Mouse (Mus musculus) kidney, adult 8-10 months (tissue): ENCODE data around the gene Arid3a.
"Not testable (repeated sequence)": the region's sequence is repeated elsewhere in the genome, so short reads cannot be mapped to it uniquely, and the experiment has no call there.

Experiments
- DNase-seq, 2 experiments: peaks; one replicate each; pipeline ENCODE4 v3.0.0; 2022

Gene Arid3a

DNA sequence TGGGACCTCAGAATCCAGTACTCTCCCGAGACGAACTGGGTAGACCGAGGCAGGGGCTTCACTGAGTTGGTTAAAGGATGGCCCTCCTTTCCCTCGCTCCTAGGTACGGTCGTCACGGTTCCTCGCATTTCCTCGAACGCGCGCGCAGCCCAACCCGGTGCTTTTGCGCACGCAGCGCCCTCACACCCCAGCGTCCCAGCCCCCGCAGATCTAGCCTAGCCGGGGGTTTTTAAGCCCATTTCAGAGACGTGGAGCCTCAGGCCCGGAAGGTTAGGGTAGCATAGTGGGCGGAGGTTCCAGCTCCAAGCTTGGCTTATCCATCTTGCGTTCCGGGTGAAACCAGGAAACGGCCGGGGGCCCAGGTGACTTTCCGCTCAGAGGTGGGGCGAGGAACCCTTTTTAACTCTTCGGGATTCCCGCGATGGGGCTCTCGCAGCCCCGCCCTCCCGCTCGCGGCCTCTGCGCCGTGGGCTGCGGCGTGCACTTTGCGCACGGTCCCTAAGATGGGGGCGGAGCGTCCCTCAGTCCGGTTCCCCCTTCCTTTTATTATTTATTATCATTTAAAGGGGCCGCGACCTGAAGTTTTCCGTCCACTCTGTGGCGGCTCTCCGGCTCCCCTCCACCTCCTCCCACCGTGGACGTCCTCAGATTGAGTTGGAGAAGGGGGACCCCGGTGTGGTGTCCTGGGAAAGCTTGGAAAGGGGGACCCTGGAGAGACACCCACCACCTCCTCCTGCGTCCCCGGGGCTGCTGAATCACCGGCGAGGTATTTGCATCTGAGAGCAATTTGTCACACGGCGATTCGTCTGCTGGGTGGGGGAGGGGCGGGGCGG lies at the start of gene Arid3a:
TSS of gene Arid3a (plus strand) at position 553 of the 833 bp plus-strand sequence.
- peak; percentile 89 to 90 for DNase-seq

DNA sequence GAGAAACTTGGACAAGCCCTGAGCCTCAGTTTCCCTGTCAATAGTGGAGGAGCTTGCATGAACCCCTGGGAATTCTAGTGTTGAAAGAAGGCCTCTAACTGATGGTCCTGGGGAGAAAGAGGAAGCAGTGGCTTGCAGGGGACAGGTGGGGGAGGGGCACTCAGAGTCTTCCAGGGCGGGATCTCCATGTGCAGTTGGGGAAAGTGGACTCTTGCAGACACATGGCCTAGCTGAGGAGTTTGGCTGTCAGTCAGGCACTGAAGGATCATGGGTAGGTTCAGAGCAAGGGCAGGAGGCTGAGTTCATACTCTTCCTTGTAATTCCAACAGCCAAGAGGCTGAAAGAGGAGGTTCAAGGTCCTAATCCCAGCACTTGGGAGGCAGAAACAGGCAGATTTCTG lies 49.7 kb upstream of the Arid3a start:
- DNase-seq, result no peak

DNA sequence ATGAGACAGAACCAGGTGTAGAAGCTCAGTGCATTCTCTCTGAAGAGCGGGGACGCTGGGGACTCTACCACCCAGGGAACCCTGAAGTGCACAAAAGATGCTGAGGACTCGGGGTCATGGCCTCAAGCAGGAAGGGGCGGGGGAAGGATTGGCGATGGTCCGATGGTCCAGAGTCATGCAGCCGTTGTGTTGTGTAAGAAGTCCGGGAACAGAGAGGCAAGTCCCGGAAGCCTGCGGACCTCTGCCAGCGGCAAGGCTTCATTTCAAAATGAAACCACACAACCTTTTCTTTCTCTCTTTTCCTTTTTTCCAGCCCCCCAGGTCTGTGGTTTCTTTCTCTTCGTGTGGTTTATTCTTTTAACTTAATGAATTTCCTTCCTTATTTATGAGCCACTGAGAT lies 49.1 kb upstream of the Arid3a start:
- peak; percentile 61 to 67 for DNase-seq

DNA sequence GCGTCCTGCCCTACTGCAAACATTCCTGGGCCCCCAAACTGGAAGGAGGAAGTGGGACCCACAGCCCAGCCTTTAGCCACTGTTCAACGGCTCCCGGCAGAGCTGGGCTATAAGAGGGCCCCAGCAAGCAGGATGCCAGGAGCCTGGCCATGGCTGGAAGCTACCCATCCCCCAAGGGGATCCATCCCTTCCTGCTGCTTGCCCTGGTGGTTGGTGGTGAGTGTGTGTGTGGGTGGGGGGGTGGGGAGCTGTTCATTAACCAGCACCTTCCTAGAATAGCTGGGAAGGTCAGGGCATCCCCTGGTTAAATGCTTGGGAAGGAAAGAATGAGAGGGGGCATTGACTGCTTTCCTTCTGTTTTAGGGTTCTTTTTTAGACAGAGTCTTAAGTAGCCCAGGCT lies 47.3 kb upstream of the Arid3a start:
- no peak for DNase-seq

DNA sequence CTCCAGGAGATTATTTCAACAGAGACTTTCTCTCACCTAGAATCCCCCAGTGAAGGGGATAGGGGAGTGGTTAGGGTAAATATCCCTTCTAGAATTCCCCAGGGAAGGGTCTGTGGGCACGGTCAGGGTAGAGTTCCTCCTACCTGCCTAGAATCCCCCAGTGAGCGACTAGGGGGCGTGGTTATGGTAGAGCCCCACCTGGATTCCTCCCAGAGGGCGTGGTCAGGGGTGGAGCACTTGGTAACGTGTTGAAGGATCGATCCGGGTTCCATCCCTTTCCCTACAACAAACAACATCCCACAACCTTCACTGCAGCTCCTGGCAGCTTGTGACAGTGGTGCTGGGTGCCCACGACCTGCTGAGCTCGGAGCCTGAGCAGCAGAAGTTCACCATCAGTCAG lies 46.1 kb upstream of the Arid3a start:
- no peak for DNase-seq

DNA sequence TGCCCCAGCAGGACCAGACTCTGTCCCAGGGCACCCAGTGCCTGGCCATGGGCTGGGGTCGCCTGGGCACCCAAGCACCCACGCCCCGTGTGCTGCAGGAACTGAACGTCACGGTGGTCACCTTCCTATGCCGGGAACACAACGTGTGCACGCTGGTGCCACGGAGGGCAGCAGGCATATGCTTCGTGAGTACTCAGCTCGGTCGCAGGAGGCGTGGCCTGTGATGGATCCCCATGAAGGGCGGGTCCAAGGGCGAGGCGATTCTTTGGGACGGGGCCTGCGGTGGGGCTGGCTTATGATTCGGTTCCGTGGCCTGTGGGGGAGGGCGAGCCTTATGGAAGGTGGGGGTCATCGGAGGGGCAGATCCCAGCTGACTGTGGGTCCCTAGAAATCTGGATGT lies 44.9 kb upstream of the Arid3a start:
- no peak for DNase-seq

DNA sequence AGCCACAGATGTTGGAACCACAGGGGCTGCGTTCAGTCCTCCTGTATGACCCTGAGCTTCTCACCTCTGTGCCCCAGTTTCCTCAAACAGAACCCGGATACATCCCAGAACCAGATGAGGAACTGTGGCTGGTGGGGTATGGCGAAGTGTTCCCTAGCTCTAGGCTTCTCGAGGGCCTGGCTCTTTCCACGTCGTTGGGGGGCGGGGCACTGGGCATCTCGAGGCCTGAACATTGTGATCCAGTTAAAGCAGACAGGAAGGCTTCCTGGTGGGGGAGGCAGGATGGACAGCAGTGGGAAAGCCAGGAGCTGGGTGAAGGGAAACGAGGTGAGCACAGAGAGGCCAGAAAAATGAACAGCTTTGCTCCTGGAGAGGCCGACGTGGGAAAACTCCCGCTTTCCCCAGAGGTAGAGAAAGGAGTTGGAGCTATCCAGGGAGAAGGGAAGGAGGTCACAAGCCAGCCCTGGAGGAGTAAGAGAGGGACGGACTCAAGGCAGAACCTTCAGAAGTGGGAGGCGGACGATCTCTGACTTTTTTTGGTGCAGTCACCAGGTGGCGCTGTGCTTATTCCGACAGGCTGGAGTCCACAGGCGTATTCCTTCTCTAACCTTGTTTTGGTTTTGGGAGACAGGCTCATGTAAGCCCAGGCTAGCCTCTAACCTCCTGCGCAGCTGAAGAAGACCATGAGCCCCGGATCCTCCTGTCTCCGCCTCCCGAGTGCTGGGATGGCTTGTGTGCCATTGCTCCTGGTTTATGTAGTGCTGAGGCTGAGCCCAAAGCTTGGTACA lies 43.4 kb upstream of the Arid3a start:
- peak; percentile 79 to 87 for DNase-seq

DNA sequence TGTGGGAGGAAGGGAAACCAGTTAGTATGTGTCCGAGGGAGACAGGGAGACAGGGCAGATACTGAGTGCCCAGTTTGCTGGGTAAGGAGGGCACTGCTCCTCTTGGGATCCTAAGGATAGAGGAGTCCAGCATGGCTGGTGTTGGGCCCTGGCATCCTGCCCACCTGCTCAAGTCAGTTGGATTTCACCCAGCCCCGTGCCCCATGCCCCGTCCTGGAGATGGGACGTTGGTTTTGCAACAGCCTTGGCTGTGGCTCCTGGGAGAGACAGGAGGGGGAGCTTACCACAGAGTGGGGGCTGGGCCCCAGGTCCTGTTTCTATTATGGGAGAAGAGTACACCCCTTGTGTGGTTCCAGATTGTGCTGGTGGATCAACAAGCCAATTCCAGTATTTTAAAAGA lies 42.4 kb upstream of the Arid3a start:
- peak; percentile 87 to 88 for DNase-seq

DNA sequence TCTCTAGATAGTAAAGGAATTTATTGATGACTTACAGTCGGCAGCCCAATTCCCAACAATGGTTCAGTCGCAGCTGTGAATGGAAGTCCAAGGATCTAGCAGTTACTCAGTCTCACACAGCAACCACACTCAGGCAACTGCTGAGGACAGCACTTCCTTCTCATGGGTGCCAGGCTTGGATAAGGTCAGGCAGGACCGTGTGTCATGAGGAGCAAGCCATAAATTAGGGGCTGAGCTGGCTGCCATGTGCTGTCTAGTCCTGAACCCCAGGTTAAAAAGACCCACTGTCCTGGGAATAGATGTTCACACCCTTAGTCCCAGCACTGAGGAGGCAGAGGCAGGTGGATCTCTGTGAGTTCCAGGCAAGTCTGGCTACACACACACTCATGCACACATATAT lies 41.9 kb upstream of the Arid3a start:
- not testable (repeated sequence) for DNase-seq

DNA sequence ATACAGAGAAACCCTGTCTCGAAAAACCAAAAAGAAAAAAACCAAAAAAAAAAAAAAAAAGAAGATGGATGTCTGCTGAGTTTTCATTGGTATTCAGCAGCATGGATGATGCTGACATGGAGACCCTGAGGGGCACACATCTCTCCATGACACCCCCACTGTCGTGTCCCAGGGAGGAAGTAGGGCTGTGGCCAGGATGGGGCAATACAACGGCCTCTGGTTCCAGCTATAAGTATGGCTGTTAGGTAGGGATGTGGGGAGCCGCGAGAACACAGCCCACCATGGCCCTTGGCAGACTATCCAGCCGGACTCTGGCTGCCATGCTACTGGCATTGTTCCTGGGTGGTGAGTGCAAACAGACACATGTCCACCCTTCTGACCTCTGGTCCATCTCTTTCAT lies 40.8 kb upstream of the Arid3a start, which contains the start of gene Elane:
TSS of gene Elane (plus strand) at position 194 of the 400 bp plus-strand sequence.
- DNase-seq, result no peak

DNA sequence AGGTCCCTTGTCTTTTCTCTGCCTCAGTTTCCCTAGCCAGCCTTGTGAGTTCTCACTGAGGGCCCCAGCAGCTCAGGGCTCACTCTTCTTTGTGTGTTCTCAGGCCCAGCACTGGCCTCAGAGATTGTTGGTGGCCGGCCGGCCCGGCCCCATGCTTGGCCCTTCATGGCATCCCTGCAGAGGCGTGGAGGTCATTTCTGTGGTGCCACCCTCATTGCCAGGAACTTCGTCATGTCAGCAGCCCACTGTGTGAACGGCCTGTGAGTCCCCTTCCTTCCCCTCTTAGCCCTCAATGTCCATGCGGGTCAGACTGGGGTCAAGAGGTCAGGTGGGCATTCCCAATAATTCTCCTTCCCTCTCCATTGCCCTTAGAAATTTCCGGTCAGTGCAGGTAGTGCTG lies 40.2 kb upstream of the Arid3a start:
- no peak for DNase-seq

DNA sequence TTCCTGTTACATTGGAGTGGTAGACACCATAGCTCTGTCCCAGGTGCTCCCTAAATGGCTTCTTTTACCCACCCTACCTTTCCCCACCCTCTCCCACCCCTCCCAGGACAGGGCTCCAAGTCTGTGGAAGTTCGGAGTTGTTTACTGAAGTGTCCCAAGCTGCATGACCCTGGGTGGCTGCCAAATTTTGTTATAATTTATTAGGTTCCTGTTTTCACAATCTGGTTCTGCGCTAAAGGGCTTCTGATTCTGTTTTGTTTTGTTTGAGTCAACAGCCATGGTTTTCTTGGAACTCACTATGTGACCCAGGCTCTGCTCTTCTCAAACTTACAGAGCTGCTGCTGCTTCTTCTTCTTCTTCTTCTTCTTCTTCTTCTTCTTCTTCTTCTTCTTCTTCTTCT lies 37.5 kb upstream of the Arid3a start:
- DNase-seq, result peak in 1 of 2 experiments; percentile 64

DNA sequence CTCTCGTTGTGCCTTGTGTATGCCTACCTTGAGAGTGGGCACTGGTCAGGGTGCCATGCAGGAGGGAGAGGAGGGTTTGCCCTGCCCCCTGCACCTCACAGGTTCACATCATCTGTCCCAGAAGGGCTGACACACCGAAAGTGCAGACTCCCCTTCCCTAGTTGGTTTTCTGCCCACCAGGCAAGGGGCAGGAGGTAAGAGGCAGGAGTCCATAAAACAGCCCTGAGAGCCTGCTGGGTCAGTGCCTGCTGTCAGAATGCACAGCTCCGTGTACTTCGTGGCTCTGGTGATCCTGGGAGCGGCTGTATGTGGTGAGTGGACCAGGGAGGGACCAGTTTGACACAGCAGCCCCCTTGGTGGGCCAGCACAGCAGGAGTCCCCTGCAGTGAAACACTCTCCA lies 36.2 kb upstream of the Arid3a start, which contains the start of gene Cfd:
TSS of gene Cfd (plus strand) at position 184 of the 400 bp plus-strand sequence.
- DNase-seq, result no peak

DNA sequence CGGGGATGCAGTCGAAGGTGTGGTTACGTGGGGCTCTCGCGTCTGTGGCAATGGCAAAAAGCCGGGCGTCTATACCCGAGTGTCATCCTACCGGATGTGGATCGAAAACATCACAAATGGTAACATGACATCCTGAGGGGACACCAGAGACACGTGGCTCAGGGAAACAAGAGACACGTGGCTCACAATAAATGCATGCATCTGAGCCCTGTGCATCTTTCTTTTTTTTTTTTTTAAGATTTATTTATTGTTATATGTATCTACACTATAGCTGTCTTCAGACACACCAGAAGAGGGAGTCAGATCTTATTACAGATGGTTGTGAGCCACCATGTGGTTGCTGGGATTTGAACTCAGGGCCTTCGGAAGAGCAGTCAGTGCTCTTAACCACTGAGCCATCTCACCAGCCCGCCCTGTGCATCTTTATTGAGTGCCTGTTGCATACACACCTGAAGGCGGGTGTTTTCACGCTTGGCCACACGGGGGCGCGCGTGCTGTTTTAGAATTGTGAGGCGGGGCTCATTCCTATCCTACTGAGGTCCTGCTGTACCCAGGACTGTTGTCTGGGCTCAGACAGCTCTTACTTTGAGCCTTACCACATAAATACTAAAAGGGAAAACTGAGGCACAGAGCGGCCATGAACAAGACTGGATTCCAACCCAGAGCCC lies 34.3 kb upstream of the Arid3a start:
- peak; percentile 70 to 84 for DNase-seq

DNA sequence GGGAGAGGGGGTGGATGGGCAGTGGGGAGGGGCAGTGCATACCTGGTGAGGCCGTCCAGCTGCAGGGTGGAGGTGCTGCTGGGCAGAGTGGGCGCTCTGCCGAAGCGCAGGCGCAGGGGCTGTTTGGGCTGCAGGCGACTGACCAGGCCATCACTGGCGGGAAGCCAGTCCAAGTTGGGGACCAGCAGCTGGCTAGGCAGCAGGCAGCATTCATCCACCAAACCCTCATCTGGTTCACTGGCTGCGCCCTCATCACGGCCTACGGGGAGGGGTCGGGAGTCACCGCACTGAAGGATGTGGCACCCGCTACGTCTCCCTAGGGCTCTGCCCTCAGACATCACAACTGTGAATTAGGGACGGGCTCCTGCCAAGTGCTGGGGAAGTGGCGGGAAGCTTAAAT lies 30.5 kb upstream of the Arid3a start:
- no peak for DNase-seq

DNA sequence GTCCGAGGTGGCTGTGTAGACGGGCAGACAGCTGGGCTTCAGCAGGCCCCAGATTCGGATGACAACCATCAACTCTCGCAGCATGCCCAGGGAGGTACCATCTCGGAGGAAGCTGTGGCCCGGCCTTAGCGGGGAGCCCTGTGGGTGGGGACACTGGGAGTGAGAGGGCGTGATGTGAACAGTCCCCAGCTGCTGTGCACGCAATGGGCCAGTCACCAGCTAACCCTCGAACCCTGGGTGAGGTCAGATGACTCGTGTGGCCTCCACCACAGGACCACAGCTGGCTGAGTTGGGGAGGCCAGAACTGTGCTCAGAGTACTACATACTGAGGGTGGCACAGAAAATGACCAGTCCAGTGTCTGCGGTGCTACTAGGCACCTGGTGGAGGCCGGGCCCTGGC lies 30.0 kb upstream of the Arid3a start:
- no peak for DNase-seq

DNA sequence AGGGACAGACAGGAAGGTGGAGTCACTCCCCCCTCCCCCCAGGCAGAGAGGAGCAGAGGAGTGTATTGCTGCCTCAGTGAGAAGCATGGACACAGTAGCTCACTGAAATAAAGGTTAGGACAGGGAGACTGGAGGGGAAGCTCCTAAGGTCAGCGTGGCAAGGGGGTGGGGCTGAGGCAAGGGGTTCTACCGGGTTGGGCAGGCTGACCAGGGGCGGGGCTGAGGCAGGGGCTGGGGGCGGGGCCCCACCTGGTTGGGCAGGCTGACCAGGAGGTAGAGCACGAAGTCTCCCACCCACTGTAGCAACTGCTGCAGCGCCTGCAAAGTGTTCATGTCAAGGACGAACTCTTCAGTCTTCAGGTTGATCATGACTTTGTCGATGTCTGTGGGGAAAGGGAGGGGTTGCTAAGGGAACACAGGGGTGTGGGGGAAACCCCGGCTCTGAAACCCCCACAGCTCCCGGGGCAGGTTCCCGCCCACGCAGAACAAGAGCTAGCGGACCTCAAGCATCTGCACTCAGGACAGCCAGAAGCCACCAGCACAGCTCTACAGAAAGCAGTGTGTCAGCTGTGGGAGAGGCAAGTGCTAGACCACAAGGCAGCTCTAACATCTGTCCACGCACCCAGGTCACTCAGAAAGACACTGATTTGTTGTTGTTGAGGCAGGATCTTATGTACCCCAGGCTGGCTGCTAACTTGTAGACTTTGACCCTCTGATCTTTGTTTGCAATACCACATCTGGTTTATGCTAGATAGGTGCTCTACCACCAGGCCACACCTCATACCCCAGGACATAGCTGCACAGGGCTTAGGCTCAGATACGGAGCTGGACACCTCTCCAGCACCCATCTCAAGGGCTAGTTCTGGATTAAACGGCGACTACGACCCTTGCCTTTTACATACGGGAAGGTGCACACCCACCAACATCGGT lies 29.3 kb upstream of the Arid3a start:
- no peak for DNase-seq

DNA sequence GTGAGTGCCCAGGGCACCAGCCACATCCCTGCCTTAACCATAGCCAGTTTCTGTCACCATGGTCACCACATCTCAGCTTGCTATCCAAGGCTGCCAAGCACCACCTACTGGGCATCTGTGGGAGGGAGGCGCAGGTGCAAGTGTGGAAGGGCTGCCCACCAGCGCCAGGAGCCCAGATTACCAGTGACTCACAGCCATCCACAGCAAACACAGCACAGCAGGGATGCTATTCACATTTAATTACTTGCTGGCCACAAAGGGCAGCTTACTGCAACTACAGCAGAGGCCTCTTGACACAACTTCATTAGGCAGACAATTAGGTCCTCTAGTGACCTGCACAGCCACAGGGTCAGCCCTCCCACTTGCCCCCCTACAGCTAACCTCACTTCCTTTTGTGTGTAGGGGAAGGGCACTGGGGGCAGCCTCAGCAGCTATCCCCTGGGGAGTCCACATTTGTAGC lies 25.9 kb upstream of the Arid3a start:
- no peak for DNase-seq

DNA sequence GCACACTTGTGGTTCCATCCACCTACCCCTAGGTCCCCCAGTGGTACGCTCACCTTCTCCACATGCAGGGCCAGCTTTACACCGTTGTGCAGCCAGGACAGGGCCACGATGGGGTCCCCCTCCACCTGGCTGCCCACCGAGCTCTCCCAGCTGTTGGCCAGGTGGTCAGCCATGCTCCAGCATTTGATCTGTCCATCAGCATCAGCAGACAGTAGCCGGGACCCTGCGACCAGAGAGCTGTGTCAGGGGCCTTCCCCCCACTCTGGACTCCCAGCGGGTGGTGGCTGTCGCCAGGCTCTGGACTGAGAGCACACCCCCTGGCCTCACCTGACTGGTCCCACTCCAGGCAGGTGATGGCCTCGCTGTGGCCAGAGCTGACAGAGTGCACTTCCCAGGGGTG lies 20.1 kb upstream of the Arid3a start:
- DNase-seq, result no peak

DNA sequence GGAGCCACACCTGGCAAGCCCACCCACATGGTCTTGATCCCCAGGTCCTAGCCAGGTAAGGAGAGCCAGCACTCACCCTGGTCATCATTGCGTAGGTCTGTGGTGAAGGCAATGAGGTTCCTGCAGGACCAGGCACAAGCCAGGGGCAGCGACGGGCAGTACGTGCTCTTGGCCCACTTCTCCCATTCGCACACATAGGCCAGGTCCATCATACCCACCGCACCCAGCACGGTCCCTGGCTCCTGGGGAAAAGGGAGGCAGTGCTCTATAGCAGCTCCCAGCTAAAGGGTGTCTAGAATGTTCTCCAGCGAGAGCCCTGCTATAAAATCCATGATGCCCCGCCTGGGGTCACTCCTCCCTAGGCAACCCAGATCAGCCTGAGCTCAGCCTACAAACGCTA lies 19.4 kb upstream of the Arid3a start:
- DNase-seq, result no peak

DNA sequence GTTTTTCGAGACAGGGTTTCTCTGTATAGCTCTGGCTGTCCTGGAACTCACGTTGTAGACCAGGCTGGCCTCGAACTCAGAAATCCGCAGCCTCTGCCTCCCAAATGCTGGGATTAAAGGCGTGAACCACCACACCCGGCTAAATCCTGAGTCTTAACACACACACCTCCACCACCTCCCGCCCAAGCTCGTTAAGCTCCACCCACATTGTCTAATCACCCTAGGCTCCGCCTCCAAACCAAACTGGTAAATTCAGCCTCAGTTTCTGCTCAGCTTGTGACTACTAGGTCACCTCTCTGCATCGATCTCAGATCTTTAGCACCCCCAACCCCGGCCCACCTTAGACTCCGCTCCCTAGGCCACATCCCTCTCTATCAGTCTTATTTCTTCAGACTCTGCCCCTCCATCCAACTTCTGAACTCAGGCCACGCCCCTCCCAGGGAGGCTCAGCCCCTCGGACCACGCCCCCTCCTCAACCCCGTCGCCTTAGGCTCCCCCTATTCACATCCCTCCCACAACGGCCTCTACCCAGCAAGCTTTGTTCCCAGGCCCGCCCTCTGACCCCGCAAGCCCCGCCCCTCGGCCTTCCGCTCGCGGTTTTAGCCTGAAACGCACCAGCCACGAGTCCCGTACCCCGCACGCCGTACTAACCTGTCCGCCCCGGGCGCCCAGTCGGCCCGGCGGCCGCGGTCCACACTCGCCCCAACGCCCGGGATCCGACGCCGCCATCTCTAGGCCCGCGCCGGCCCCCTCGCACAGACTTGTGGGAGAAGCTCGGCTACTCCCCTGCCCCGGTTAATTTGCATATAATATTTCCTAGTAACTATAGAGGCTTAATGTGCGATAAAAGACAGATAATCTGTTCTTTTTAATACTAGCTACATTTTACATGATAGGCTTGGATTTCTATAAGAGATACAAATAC lies 18.4 kb upstream of the Arid3a start, which contains the start of gene Med16:
TSS of gene Med16 (minus strand) at position 757 of the 925 bp plus-strand sequence.
- peak; percentile 97 for DNase-seq
